Mouse (Mus musculus): ENCODE measurements around the gene Ormdl3. TPM values are rescaled to one million over a fixed set of nuclear protein-coding genes. Genes with fewer than 3 reads are reported as not detected.

Ormdl3 gene
- polyA plus RNA-seq, 1 experiment, result 111 TPM

DNA sequence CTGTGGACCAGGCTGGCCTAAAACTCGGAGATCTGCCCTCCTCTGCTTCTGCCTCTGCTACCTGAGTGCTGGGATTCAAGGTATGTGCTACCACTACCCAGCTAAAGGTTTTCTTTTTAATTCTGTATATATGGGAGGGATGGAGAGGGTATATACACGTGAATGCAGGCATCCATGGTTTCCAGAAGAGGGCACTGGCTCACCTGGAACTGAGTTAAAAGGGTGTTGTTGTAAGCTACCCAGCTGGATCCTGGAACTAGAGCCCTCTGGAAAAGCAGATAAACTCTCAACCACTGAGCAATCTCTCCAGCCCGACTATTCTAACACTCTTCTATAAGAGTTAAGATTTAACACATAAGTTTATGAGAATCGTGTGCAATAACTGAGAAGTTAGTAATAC lies 37.8 kb downstream of the Ormdl3 start:
- no peaks in the 10 kb centered on the region for H3K36me3 ChIP-seq (ENCODE audit: control insufficient read depth, insufficient read depth, low read length)
- H3K4me3 ChIP-seq (ENCODE audit: control insufficient read depth, low read depth, low read length), result no peak overlapping the region
- no peaks in the 10 kb centered on the region; the same call in 1 of the 2 replicates for H3K27me3 ChIP-seq (ENCODE audit: control insufficient read depth, insufficient read depth, low read length)
- no peak overlapping the region for H3K27ac ChIP-seq (ENCODE audit: control insufficient read depth, insufficient read depth, low read depth, low read length)
- TF ChIP-seq CTCF (IDR thresholded peaks at IDR 0.05; ENCODE audit: control insufficient read depth, insufficient read depth, insufficient replicate concordance, low read depth, low read length), result no peak
- TF ChIP-seq POLR2A (IDR thresholded peaks at IDR 0.05; ENCODE audit: control insufficient read depth, low read depth, low read length), result no peak
- peaks cover 15% of the 10 kb centered on the region for H3K4me1 ChIP-seq (ENCODE audit: control insufficient read depth, insufficient read depth, low read length)

DNA sequence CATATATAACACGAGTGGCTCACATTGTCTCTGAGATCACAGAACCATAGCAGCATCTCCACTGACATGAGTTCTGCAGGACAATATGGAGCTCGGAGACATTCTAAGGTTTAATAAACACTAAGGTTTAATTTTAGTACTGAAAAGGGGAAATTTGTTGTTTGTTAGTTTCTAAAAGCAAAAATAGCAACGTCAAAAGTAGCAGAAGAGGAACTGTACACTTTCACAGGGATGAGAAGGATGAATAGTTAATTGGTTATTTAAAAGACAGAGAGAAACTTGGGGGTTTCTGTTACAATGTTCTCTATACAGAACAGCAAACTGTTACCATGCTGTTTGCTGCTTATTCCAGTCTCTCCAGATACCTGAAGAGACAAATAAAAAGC lies 39.9 kb downstream of the Ormdl3 start:
- Histone ChIP-seq H3K36me3 (ENCODE audit: control insufficient read depth, insufficient read depth, low read length) (no peaks in the 10 kb centered on the region), H3K27ac (ENCODE audit: control insufficient read depth, insufficient read depth, low read depth, low read length) (no peak overlapping the region), H3K4me1 (ENCODE audit: control insufficient read depth, insufficient read depth, low read length) (peaks cover 15% of the 10 kb centered on the region), H3K27me3 (ENCODE audit: control insufficient read depth, insufficient read depth, low read length) (no peaks in the 10 kb centered on the region; the same call in 1 of the 2 replicates), H3K4me3 (ENCODE audit: control insufficient read depth, low read depth, low read length) (no peak overlapping the region)
- TF ChIP-seq CTCF (IDR thresholded peaks at IDR 0.05; ENCODE audit: control insufficient read depth, insufficient read depth, insufficient replicate concordance, low read depth, low read length) (no peak), POLR2A (IDR thresholded peaks at IDR 0.05; ENCODE audit: control insufficient read depth, low read depth, low read length) (no peak)

DNA sequence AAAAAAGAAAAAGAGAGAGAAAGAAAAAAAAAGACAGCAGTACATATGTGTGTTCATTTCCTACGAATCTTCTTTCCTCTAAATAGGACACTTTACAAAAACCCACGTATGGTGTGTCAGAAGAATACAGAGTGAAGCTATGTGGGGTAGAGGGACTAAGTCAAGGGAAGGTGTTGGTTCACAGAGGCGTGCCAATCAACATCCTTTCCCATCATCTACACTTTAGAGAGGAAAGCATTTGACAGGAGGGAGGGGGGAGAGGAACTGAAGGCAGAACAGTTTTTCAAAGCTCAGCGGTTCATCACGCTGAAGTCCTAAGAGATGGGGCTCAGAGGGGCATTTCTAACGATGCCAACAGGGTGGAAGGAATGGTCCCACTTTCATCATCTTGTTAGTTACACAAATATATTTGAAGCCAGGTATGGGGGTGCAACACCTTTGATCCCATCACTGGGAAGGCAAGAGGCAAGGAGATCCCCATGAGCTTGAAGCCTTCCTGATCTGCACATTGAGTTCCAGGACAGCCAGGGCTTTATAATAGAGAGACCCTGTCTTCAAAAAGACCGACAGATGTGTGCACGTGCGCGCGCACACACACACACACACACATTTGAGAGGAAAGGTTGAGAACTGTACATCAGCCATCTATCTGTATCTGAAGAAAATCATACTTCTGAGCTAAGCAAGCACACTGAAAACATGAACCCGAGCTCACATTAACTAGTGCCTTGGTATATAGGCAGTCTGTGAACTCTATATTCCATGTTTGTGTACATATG lies 40.5 kb downstream of the Ormdl3 start:
- peaks cover 15% of the 10 kb centered on the region for H3K4me1 ChIP-seq (ENCODE audit: control insufficient read depth, insufficient read depth, low read length)
- H3K27ac ChIP-seq (ENCODE audit: control insufficient read depth, insufficient read depth, low read depth, low read length), result no peak overlapping the region
- no peak overlapping the region for H3K4me3 ChIP-seq (ENCODE audit: control insufficient read depth, low read depth, low read length)
- H3K27me3 ChIP-seq (ENCODE audit: control insufficient read depth, insufficient read depth, low read length), result no peaks in the 10 kb centered on the region; the same call in 1 of the 2 replicates
- H3K36me3 ChIP-seq (ENCODE audit: control insufficient read depth, insufficient read depth, low read length), result no peaks in the 10 kb centered on the region
- TF ChIP-seq CTCF (IDR thresholded peaks at IDR 0.05; ENCODE audit: control insufficient read depth, insufficient read depth, insufficient replicate concordance, low read depth, low read length) (no peak), POLR2A (IDR thresholded peaks at IDR 0.05; ENCODE audit: control insufficient read depth, low read depth, low read length) (no peak)

DNA sequence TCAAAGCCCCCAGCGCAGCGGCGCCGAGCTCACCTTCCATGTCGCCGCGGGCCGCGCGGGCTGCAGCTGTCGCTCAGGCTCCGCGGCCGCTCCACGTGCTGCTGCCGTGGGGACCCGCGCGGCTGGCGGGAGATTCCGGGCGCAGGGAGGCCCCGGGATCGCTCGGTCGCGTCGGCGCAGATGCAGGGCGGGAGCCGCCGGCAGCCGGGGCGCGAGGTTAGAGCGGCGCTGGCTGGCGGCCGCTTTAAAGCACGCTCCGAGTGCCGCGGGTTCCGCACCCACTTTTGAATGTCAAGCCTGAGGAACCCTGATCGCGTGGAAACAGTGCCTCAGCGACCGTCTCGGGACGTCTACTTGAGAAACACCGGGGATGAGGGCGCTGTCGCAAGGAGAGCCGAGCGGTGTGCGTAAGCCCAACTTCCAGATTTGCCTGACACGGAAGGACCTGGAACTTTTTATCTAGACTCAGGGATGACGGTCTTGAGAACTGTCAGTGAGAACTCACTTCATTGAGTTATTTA lies 41.4 kb downstream of the Ormdl3 start, which contains the start of gene Ikzf3:
Ikzf3 (minus strand) TSS at position 321 of the 521 bp plus-strand sequence.
- peak within 1 kb of the TSS; percentile 63 for H3K4me3 ChIP-seq (ENCODE audit: control insufficient read depth, low read depth, low read length)
- no peaks in the 10 kb centered on the region for H3K36me3 ChIP-seq (ENCODE audit: control insufficient read depth, insufficient read depth, low read length)
- H3K27me3 ChIP-seq (ENCODE audit: control insufficient read depth, insufficient read depth, low read length), result no peaks in the 10 kb centered on the region; the same call in 1 of the 2 replicates
- H3K4me1 ChIP-seq (ENCODE audit: control insufficient read depth, insufficient read depth, low read length), result peaks cover 13% of the 10 kb centered on the region
- TF ChIP-seq POLR2A (IDR thresholded peaks at IDR 0.05; ENCODE audit: control insufficient read depth, low read depth, low read length) (no peak), CTCF (IDR thresholded peaks at IDR 0.05; ENCODE audit: control insufficient read depth, insufficient read depth, insufficient replicate concordance, low read depth, low read length) (no peak)
- no peak within 1 kb of the TSS for H3K27ac ChIP-seq (ENCODE audit: control insufficient read depth, insufficient read depth, low read depth, low read length)

DNA sequence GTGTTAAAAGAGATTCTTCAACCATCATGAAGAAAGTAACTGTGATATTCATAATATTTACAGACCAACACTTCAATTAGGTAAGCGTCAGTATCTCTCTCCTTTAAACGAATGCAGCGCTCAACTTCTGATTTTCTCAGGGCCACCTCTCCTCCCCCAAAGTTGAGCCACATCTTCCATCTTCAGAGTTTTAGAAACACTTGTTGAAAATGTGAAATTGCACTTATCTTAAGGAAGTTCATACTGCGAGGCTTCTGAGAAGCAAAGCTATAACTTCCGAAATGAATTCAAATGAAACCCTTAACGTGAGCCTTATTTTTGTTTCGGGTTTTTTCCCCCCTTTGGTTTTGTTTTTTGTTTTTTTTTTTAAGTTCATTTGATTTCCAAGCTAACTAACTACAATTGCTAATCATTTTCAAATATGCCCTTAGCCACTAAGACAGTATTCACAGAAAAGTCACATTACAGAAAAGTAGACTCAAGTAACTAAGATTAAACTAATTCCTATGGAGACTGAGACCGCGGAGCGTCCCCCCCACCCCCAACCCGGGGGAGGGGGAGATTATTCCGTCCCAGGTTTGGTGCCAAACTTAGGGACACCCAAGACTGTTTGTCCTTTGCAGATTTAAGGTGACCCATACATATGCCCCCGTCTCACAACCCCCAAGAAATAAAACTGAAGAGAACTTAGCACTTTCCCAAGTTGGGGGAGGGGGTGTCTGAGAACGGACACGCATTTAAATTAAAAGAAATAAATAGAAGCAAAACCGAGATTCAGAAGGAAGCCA lies 42.1 kb downstream of the Ormdl3 start:
- Histone ChIP-seq H3K27ac (ENCODE audit: control insufficient read depth, insufficient read depth, low read depth, low read length) (no peak overlapping the region), H3K4me1 (ENCODE audit: control insufficient read depth, insufficient read depth, low read length) (peaks cover 9% of the 10 kb centered on the region), H3K36me3 (ENCODE audit: control insufficient read depth, insufficient read depth, low read length) (no peaks in the 10 kb centered on the region), H3K27me3 (ENCODE audit: control insufficient read depth, insufficient read depth, low read length) (no peaks in the 10 kb centered on the region; the same call in 1 of the 2 replicates), H3K4me3 (ENCODE audit: control insufficient read depth, low read depth, low read length) (peak overlapping the region; percentile 63; the same call in 1 of the 2 replicates)
- TF ChIP-seq CTCF (IDR thresholded peaks at IDR 0.05; ENCODE audit: control insufficient read depth, insufficient read depth, insufficient replicate concordance, low read depth, low read length) (no peak), POLR2A (IDR thresholded peaks at IDR 0.05; ENCODE audit: control insufficient read depth, low read depth, low read length) (no peak)

DNA sequence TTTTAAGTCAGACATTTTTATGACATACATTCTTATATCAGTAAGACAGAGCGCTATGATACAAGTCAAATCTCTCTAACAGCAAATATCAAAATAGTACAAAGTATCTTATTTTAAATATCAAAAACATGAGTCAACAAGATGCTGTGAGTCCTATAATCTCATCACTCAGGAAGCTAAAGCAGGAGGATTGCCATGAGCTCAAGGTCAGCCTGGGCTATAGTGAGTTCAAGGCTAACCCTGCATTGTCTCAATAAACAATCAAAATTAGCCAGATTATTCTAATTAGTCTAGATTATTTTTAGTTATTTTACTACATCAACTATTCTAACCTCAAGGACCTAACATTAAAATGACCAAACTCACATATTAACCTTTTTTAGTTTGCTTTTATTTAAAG lies 43.8 kb downstream of the Ormdl3 start:
- no peak overlapping the region for H3K4me3 ChIP-seq (ENCODE audit: control insufficient read depth, low read depth, low read length)
- TF ChIP-seq POLR2A (IDR thresholded peaks at IDR 0.05; ENCODE audit: control insufficient read depth, low read depth, low read length), result no peak
- TF ChIP-seq CTCF (IDR thresholded peaks at IDR 0.05; ENCODE audit: control insufficient read depth, insufficient read depth, insufficient replicate concordance, low read depth, low read length), result no peak
- no peaks in the 10 kb centered on the region; the same call in 1 of the 2 replicates for H3K27me3 ChIP-seq (ENCODE audit: control insufficient read depth, insufficient read depth, low read length)
- H3K27ac ChIP-seq (ENCODE audit: control insufficient read depth, insufficient read depth, low read depth, low read length), result no peak overlapping the region
- H3K36me3 ChIP-seq (ENCODE audit: control insufficient read depth, insufficient read depth, low read length), result no peaks in the 10 kb centered on the region
- peaks cover 9% of the 10 kb centered on the region for H3K4me1 ChIP-seq (ENCODE audit: control insufficient read depth, insufficient read depth, low read length)

DNA sequence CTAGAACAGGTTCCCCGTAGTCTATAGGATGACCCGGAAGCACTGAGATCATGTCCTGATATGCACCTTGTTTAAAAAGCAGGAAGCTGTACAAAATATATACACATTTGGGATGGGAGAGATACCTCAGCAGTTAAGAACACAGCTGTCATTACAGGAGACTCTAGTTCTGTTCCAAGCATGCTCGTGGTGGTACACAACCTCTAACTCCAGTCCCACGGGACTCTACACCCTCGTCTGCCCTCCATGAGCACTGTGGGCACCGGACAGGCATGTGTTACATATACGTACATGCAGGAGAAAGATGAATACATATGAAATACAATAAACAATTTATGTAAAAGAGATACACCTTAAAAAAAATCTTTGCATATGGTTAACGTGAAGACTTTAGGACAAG lies 44.6 kb downstream of the Ormdl3 start:
- TF ChIP-seq CTCF (IDR thresholded peaks at IDR 0.05; ENCODE audit: control insufficient read depth, insufficient read depth, insufficient replicate concordance, low read depth, low read length) (no peak), POLR2A (IDR thresholded peaks at IDR 0.05; ENCODE audit: control insufficient read depth, low read depth, low read length) (no peak)
- H3K27me3 ChIP-seq (ENCODE audit: control insufficient read depth, insufficient read depth, low read length), result no peaks in the 10 kb centered on the region; the same call in 1 of the 2 replicates

More for the DNA sequence above, 44.6 kb downstream of the Ormdl3 start:
- peaks cover 9% of the 10 kb centered on the region for H3K4me1 ChIP-seq (ENCODE audit: control insufficient read depth, insufficient read depth, low read length)
- no peaks in the 10 kb centered on the region for H3K36me3 ChIP-seq (ENCODE audit: control insufficient read depth, insufficient read depth, low read length)
- H3K27ac ChIP-seq (ENCODE audit: control insufficient read depth, insufficient read depth, low read depth, low read length), result no peak overlapping the region
- H3K4me3 ChIP-seq (ENCODE audit: control insufficient read depth, low read depth, low read length), result no peak overlapping the region

Measured in testis, adult 2 months (tissue).